ENCODE assay signal across 8 mouse cellular contexts in genomic region chr6:122810022-122810614, GRCm38 (mm10). TPM values are rescaled to one million over a fixed set of nuclear protein-coding genes. Genes with fewer than 3 reads are reported as not detected.
DNase-seq lines count a peak whose midpoint lies in the region; ATAC-seq and TF ChIP-seq lines count a peak whose summit lies in the region.

No protein-coding gene starts in this region.

- intact Hi-C loops in left cerebral cortex, postnatal 4 days (cut with DNase I), result no loop called here

- no peaks in the 10 kb centered on the region for H3K36me3 ChIP-seq in kidney, embryonic 14.5 days (ENCODE audit: control insufficient read depth, insufficient read depth, low read length)
- no peaks in the 10 kb centered on the region for H3K36me3 ChIP-seq in E14TG2a.4 (ENCODE audit: insufficient read depth, low read length)
- H3K36me3 ChIP-seq in limb, embryonic 12.5 days, result no peaks in the 10 kb centered on the region

- peaks cover 5% of the 10 kb centered on the region; the same call in 1 of the 2 replicates for H3K4me1 ChIP-seq in kidney, embryonic 14.5 days (ENCODE audit: control insufficient read depth, insufficient read depth, low read length)
- H3K4me1 ChIP-seq in E14TG2a.4 (replicated peaks; ENCODE audit: low read depth, low read length), result peaks cover 45% of the 10 kb centered on the region
- peaks cover 6% of the 10 kb centered on the region for H3K4me1 ChIP-seq in limb, embryonic 12.5 days (replicated peaks)
- peaks cover 2% of the 10 kb centered on the region; the same call in 1 of the 2 replicates for H3K4me1 ChIP-seq in olfactory bulb, adult 2 months (ENCODE audit: control insufficient read depth, insufficient read depth, low read length)

- peak overlapping the region; percentile 99 for H3K27ac ChIP-seq in kidney, embryonic 14.5 days (ENCODE audit: low read depth, low read length)
- peak overlapping the region; percentile 100 for H3K27ac ChIP-seq in limb, embryonic 12.5 days
- peak overlapping the region; percentile 95 for H3K27ac ChIP-seq in olfactory bulb, adult 2 months (ENCODE audit: insufficient read depth, low read depth, low read length)

- H3K4me2 ChIP-seq in kidney, embryonic 14.5 days (replicated peaks; ENCODE audit: low read depth, low read length), result peak overlapping the region; percentile 48
- H3K4me2 ChIP-seq in limb, embryonic 12.5 days, result peak overlapping the region; percentile 63

- TF ChIP-seq POLR2A in olfactory bulb, adult 2 months (IDR thresholded peaks at IDR 0.05; ENCODE audit: insufficient read depth, low read depth, low read length), result no peak

- H3K27me3 ChIP-seq in kidney, embryonic 14.5 days (ENCODE audit: control insufficient read depth, insufficient read depth, low read length), result no peaks in the 10 kb centered on the region
- no peaks in the 10 kb centered on the region for H3K27me3 ChIP-seq in E14TG2a.4 (ENCODE audit: insufficient read depth, low read length)
- H3K27me3 ChIP-seq in limb, embryonic 12.5 days, result no peaks in the 10 kb centered on the region

- under 1% methylated on average over 11 of the region's 11 CpGs for WGBS in kidney, embryonic 14.5 days
- WGBS in limb, embryonic 12.5 days, result 1% methylated on average over 11 of the region's 11 CpGs
- 0% methylated on average over 11 of the region's 11 CpGs for WGBS in olfactory bulb, adult 2 months

- ATAC-seq in kidney, embryonic 14.5 days (ENCODE audit: low FRiP score, low TSS enrichment), result no peak
- peak; percentile 23; the same call in 1 of the 2 replicates for ATAC-seq in erythroid progenitor cell, adult 5-6 weeks (replicated peaks; ENCODE audit: low FRiP score, poor library complexity, severe bottlenecking)
- ATAC-seq in limb, embryonic 12.5 days (ENCODE audit: insufficient number of reproducible peaks, insufficient read depth, low FRiP score, low TSS enrichment, low read depth), result no peak

- H3K9me3 ChIP-seq in kidney, embryonic 14.5 days (ENCODE audit: control insufficient read depth, low read length), result no peaks in the 10 kb centered on the region
- H3K9me3 ChIP-seq in E14TG2a.4 (ENCODE audit: low read length), result no peaks in the 10 kb centered on the region
- H3K9me3 ChIP-seq in limb, embryonic 12.5 days, result no peaks in the 10 kb centered on the region

- DNase-seq in kidney, adult 8-10 months, result no peak
- DNase-seq in left cerebral cortex, postnatal 4 days, result no peak
- DNase-seq in retina, embryonic 14.5 days (ENCODE audit: low spot score), result no peak

- peak overlapping the region; percentile 54 for H3K4me3 ChIP-seq in kidney, embryonic 14.5 days (ENCODE audit: low read length)
- peak overlapping the region; percentile 93 for H3K4me3 ChIP-seq in E14TG2a.4 (replicated peaks; ENCODE audit: low read length)
- peak overlapping the region; percentile 68 for H3K4me3 ChIP-seq in limb, embryonic 12.5 days (replicated peaks)
- H3K4me3 ChIP-seq in olfactory bulb, adult 2 months (ENCODE audit: insufficient read depth, low read depth, low read length), result peak overlapping the region; percentile 82

- peak overlapping the region; percentile 58 for H3K9ac ChIP-seq in kidney, embryonic 14.5 days (ENCODE audit: low read depth, low read length)
- peak overlapping the region; percentile 50 for H3K9ac ChIP-seq in limb, embryonic 12.5 days (replicated peaks)

- no peak for TF ChIP-seq CTCF in E14TG2a.4 (conservative IDR thresholded peaks at IDR 0.05; ENCODE audit: low read length)
- TF ChIP-seq CTCF in olfactory bulb, adult 2 months (IDR thresholded peaks at IDR 0.05; ENCODE audit: insufficient read depth, low read depth, low read length), result no peak

RNA-seq across cellular contexts. Expression of gene Slc2a3, which starts 8.7 kb away (rescaled TPM):
- polyA plus RNA-seq in kidney, embryonic 14.5 days (2014; fragmentation: Nextera tagmentation; extraction: Ambion mirVana), result 2.9 and 5.8 TPM in 2 replicates
- total RNA-seq in erythroid progenitor cell, adult 5-6 weeks (2015; ENCODE audit: low replicate concordance), result 9.4 and 13.4 TPM in 2 replicates
- total RNA-seq in erythroid progenitor cell, adult 5-6 weeks (2017; ENCODE audit: low replicate concordance), result 9.4 and 10.8 TPM in 2 replicates
- 89.5 and 93.5 TPM in 2 replicates for polyA plus RNA-seq in limb, embryonic 12.5 days (2016; fragmentation: Nextera tagmentation; extraction: Ambion mirVana)
- polyA plus RNA-seq in olfactory bulb, adult 2 months (2012; ENCODE audit: insufficient read depth, insufficient read length, low replicate concordance, missing spikeins), result not detected in 2 replicates
- total RNA-seq in left cerebral cortex, postnatal 4 days (2021), result 10 to 100 TPM; 62.9 to 73.9 TPM

RNA-seq across cellular contexts. Expression of gene Foxj2, which starts 9.6 kb away (rescaled TPM):
- polyA plus RNA-seq in kidney, embryonic 14.5 days (2014; fragmentation: Nextera tagmentation; extraction: Ambion mirVana), result 4.1 and 7.8 TPM in 2 replicates
- total RNA-seq in erythroid progenitor cell, adult 5-6 weeks (2015; ENCODE audit: low replicate concordance), result 9.4 and 17.6 TPM in 2 replicates
- total RNA-seq in erythroid progenitor cell, adult 5-6 weeks (2017; ENCODE audit: low replicate concordance), result 5.2 and 9.2 TPM in 2 replicates
- 4.6 and 6.0 TPM in 2 replicates for polyA plus RNA-seq in limb, embryonic 12.5 days (2016; fragmentation: Nextera tagmentation; extraction: Ambion mirVana)
- polyA plus RNA-seq in olfactory bulb, adult 2 months (2012; ENCODE audit: insufficient read depth, insufficient read length, low replicate concordance, missing spikeins), result not detected in 2 replicates
- total RNA-seq in left cerebral cortex, postnatal 4 days (2021), result 10 to 100 TPM; 29.4 to 32.7 TPM

RNA-seq across cellular contexts. Expression of gene C3ar1, which starts 45.8 kb away (rescaled TPM):
- 1.0 and 1.7 TPM in 2 replicates for polyA plus RNA-seq in kidney, embryonic 14.5 days (2014; fragmentation: Nextera tagmentation; extraction: Ambion mirVana)
- 1.3 and 1.4 TPM in 2 replicates for total RNA-seq in erythroid progenitor cell, adult 5-6 weeks (2015; ENCODE audit: low replicate concordance)
- total RNA-seq in erythroid progenitor cell, adult 5-6 weeks (2017; ENCODE audit: low replicate concordance), result 0.26 TPM in 1 of 2 replicates, not detected in the other
- polyA plus RNA-seq in limb, embryonic 12.5 days (2016; fragmentation: Nextera tagmentation; extraction: Ambion mirVana), result 1.6 and 2.3 TPM in 2 replicates
- not detected in 2 replicates for polyA plus RNA-seq in olfactory bulb, adult 2 months (2012; ENCODE audit: insufficient read depth, insufficient read length, low replicate concordance, missing spikeins)
- 1 to 10 TPM; 1.0 to 1.1 TPM for total RNA-seq in left cerebral cortex, postnatal 4 days (2021)
